Mouse (Mus musculus): ENCODE results near the gene Krtap19-4. TPM values are rescaled to one million over a fixed set of nuclear protein-coding genes. Genes with fewer than 3 reads are reported as not detected.

Krtap19-4 gene
- polyA plus RNA-seq (2015; fragmentation: Nextera tagmentation; extraction: Ambion mirVana) = not detected in 2 replicates

GRCm38 (mm10) chr16:88884989-88885388 lies at the start of gene Krtap19-4:
Krtap19-4 (minus strand) TSS chr16:88885089.
- Histone ChIP-seq H3K4me3 (no peak within 1 kb of the TSS), H3K36me3 (no peaks in the 10 kb centered on the region), H3K4me2 (no peak within 1 kb of the TSS), H3K4me1 (no peaks in the 10 kb centered on the region), H3K9ac (no peak within 1 kb of the TSS), H3K27ac (no peak within 1 kb of the TSS), H3K9me3 (no peaks in the 10 kb centered on the region), H3K27me3 (no peaks in the 10 kb centered on the region)
- no peak for ATAC-seq (ENCODE audit: borderline replicate concordance, extremely low read depth, low FRiP score, low TSS enrichment)
- 93% methylated on average over 5 of the region's 5 CpGs for WGBS

- 73% methylated on average over 3 of the region's 3 CpGs for WGBS
- no peak within 1 kb of the TSS for H3K4me3 ChIP-seq
- no peaks in the 10 kb centered on the region for H3K4me1 ChIP-seq
- no peaks in the 10 kb centered on the region for H3K36me3 ChIP-seq
- H3K27me3 ChIP-seq = no peaks in the 10 kb centered on the region
- no peak for ATAC-seq (ENCODE audit: borderline replicate concordance, extremely low read depth, low FRiP score, low TSS enrichment)
- H3K4me2 ChIP-seq = no peak within 1 kb of the TSS
- H3K9me3 ChIP-seq = no peaks in the 10 kb centered on the region
- H3K9ac ChIP-seq = no peak within 1 kb of the TSS
- no peak within 1 kb of the TSS for H3K27ac ChIP-seq
Measured at GRCm38 (mm10) chr16:88932165-88932564, 47.3 kb upstream of the Krtap19-4 start, which contains the start of gene Krtap19-9b. Krtap19-9b (minus strand) TSS chr16:88932265.

DNA sequence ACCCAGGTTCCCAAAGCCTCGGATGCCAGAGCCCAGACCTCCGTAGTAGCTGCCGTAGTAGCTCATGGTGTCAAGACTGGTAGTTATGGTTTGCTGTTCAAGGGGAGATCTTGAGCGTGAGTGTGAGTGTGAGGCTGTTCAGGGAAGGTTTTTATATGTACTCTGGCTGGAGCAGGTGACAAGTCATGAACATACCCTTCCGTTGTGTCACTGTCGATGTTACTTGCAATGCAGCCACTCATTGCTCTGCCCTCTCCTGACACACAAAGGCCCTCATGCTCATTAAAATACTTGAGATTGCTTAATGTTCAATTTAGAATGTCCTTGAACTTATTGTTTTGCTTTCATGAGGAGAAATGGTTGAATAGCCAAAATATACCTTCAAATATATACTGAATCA lies 11.5 kb upstream of the Krtap19-4 start, which contains the start of gene Krtap19-5:
Gene Krtap19-5 (minus strand): TSS at position 101 of the 400 bp plus-strand sequence.
- Histone ChIP-seq H3K9ac (no peak within 1 kb of the TSS), H3K36me3 (no peaks in the 10 kb centered on the region), H3K9me3 (no peaks in the 10 kb centered on the region), H3K4me1 (no peaks in the 10 kb centered on the region), H3K4me2 (no peak within 1 kb of the TSS), H3K4me3 (no peak within 1 kb of the TSS), H3K27me3 (no peaks in the 10 kb centered on the region), H3K27ac (no peak within 1 kb of the TSS)
- 88% methylated on average over 6 of the region's 6 CpGs for WGBS
- ATAC-seq (ENCODE audit: borderline replicate concordance, extremely low read depth, low FRiP score, low TSS enrichment) = no peak

GRCm38 (mm10) chr16:88886870-88887269 lies 2.0 kb upstream of the Krtap19-4 start:
- H3K4me3 ChIP-seq = no peak overlapping the region
- no peak overlapping the region for H3K9ac ChIP-seq
- H3K4me2 ChIP-seq = no peak overlapping the region
- H3K27me3 ChIP-seq = no peaks in the 10 kb centered on the region
- no peak for ATAC-seq (ENCODE audit: borderline replicate concordance, extremely low read depth, low FRiP score, low TSS enrichment)
- H3K27ac ChIP-seq = no peak overlapping the region
- no peaks in the 10 kb centered on the region for H3K9me3 ChIP-seq
- H3K4me1 ChIP-seq = no peaks in the 10 kb centered on the region
- 75% methylated on average over 6 of the region's 6 CpGs for WGBS
- H3K36me3 ChIP-seq = no peaks in the 10 kb centered on the region

GRCm38 (mm10) chr16:88877938-88878337 lies 7.0 kb downstream of the Krtap19-4 start, which contains the start of gene Krtap19-3:
Krtap19-3 (minus strand) TSS chr16:88878038.
- Histone ChIP-seq H3K9ac (no peak within 1 kb of the TSS), H3K4me3 (no peak within 1 kb of the TSS), H3K27ac (no peak within 1 kb of the TSS), H3K4me2 (no peak within 1 kb of the TSS), H3K27me3 (no peaks in the 10 kb centered on the region), H3K9me3 (no peaks in the 10 kb centered on the region), H3K36me3 (no peaks in the 10 kb centered on the region), H3K4me1 (no peaks in the 10 kb centered on the region)
- no peak for ATAC-seq (ENCODE audit: borderline replicate concordance, extremely low read depth, low FRiP score, low TSS enrichment)
- WGBS = 68% methylated on average over 2 of the region's 2 CpGs

GRCm38 (mm10) chr16:88874169-88874568 lies 10.7 kb downstream of the Krtap19-4 start, which contains the start of gene Krtap19-2:
Krtap19-2 (minus strand) TSS chr16:88874269.
- Histone ChIP-seq H3K9me3 (no peaks in the 10 kb centered on the region), H3K4me1 (no peaks in the 10 kb centered on the region), H3K27me3 (no peaks in the 10 kb centered on the region), H3K4me2 (no peak within 1 kb of the TSS), H3K36me3 (no peaks in the 10 kb centered on the region), H3K27ac (no peak within 1 kb of the TSS), H3K4me3 (no peak within 1 kb of the TSS), H3K9ac (no peak within 1 kb of the TSS)
- no peak for ATAC-seq (ENCODE audit: borderline replicate concordance, extremely low read depth, low FRiP score, low TSS enrichment)
- 94% methylated on average over 3 of the region's 3 CpGs for WGBS

GRCm38 (mm10) chr16:88869311-88869710 lies 15.6 kb downstream of the Krtap19-4 start, which contains the start of gene Krtap19-1:
Krtap19-1 (minus strand) TSS chr16:88869411.
- Histone ChIP-seq H3K27ac (no peak within 1 kb of the TSS), H3K36me3 (no peaks in the 10 kb centered on the region), H3K4me3 (no peak within 1 kb of the TSS), H3K27me3 (no peaks in the 10 kb centered on the region), H3K9ac (no peak within 1 kb of the TSS), H3K9me3 (no peaks in the 10 kb centered on the region), H3K4me1 (no peaks in the 10 kb centered on the region), H3K4me2 (no peak within 1 kb of the TSS)
- no peak for ATAC-seq (ENCODE audit: borderline replicate concordance, extremely low read depth, low FRiP score, low TSS enrichment)
- WGBS = 72% methylated on average over 6 of the region's 6 CpGs

GRCm38 (mm10) chr16:88864887-88865407 lies 19.9 kb downstream of the Krtap19-4 start:
- 86% methylated on average over 4 of the region's 4 CpGs for WGBS
- Histone ChIP-seq H3K9me3 (no peaks in the 10 kb centered on the region), H3K36me3 (no peaks in the 10 kb centered on the region), H3K9ac (no peak overlapping the region), H3K27me3 (no peaks in the 10 kb centered on the region), H3K27ac (no peak overlapping the region), H3K4me1 (no peaks in the 10 kb centered on the region), H3K4me3 (no peak overlapping the region), H3K4me2 (no peak overlapping the region)
- no peak for ATAC-seq (ENCODE audit: borderline replicate concordance, extremely low read depth, low FRiP score, low TSS enrichment)

DNA sequence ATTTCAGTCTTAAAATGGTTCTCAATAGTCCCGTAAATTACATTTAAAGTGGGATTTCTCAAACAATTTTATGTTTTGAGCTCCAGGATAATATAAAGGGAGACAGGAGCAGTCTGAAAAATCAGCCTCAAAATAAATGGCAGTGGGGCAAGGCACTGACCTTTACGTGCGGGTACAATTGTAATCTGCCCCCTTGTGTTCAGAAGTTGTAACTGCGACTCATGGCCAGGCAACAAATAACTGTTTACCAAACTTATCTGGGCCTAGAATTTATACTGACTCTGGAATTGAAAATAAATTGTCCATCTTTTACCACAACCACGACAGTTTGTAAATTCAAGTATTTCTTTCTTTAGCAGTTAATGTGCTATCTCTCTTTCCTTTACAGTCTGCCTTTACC lies 33.4 kb downstream of the Krtap19-4 start:
- Histone ChIP-seq H3K9ac (no peak overlapping the region), H3K9me3 (no peaks in the 10 kb centered on the region), H3K27ac (no peak overlapping the region), H3K27me3 (no peaks in the 10 kb centered on the region), H3K36me3 (no peaks in the 10 kb centered on the region), H3K4me3 (no peak overlapping the region), H3K4me2 (no peak overlapping the region), H3K4me1 (no peaks in the 10 kb centered on the region)
- WGBS = 14% methylated on average over 5 of the region's 5 CpGs
- no peak for ATAC-seq (ENCODE audit: borderline replicate concordance, extremely low read depth, low FRiP score, low TSS enrichment)

DNA sequence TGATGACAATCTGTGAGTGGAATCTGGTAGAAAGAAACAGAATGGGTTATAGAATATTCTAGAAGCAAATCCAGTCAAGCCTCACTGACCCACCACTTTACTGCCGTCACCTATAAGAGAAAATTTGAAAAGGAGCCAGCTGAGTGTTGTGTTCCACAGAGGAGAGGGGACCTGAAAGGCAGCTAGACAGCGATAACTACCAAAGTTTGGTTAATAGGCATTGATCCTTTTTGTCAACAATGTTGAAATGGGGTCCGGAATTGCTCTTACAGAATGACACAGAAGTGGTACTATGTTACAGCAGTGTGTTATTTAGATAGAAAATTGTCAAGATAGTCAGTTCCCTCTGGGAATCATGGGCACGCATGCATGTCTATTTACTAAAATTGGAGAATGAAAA lies 36.3 kb downstream of the Krtap19-4 start:
- Histone ChIP-seq H3K4me2 (no peak overlapping the region), H3K27me3 (no peaks in the 10 kb centered on the region), H3K27ac (no peak overlapping the region), H3K9ac (no peak overlapping the region), H3K9me3 (no peaks in the 10 kb centered on the region), H3K4me3 (no peak overlapping the region), H3K36me3 (no peaks in the 10 kb centered on the region), H3K4me1 (no peaks in the 10 kb centered on the region)
- no peak for ATAC-seq (ENCODE audit: borderline replicate concordance, extremely low read depth, low FRiP score, low TSS enrichment)
- WGBS = 82% methylated on average over 4 of the region's 4 CpGs

- Histone ChIP-seq H3K4me1 (no peaks in the 10 kb centered on the region), H3K27ac (no peak overlapping the region), H3K36me3 (no peaks in the 10 kb centered on the region), H3K9ac (no peak overlapping the region), H3K9me3 (no peaks in the 10 kb centered on the region), H3K4me2 (no peak overlapping the region), H3K4me3 (no peak overlapping the region), H3K27me3 (no peaks in the 10 kb centered on the region)
- 93% methylated on average over 1 of the region's 1 CpGs for WGBS
- ATAC-seq (ENCODE audit: borderline replicate concordance, extremely low read depth, low FRiP score, low TSS enrichment) = no peak
Measured at GRCm38 (mm10) chr16:88847363-88847762, 37.5 kb downstream of the Krtap19-4 start.

All from lung, embryonic 15.5 days (tissue).